Mouse (Mus musculus): ENCODE measurements around the gene C2cd3. TPM values are rescaled to one million over a fixed set of nuclear protein-coding genes. Genes with fewer than 3 reads are reported as not detected.

C2cd3 gene
- polyA plus RNA-seq, 1 experiment from 2014 or later = 4.5 TPM

DNA sequence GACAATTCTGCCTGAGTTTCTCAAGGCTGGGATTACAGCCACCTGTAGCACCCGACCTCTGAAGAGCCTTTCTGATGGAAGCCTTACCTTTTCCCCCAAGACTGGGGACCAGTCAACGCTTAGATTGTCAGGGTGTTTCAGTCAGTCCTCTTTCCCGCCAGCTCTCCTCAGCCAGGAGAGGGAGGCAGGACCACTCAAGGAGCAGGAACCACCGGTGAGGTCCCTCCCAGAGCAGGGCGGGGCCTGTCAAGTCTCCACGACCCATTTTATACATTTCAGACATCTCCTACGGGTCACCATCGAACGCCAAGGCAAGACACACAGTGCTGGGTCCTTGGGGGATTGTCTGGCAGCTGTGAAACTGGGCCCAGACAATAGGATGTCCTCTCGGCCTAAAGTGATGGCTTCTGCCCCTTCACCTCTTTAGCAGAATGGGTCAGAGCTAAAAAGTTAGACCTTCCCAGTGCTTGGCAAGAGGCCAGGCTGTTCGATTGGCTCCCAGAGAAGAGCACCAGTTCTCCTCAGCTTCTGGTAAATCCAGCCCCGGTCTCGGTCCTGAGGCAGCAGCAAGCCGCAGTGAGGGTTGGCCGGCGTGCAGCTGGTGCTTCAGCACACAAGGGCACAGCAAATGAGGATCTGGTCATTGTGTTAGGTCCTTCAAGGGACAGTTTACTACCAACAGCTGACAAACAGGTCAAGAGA, 128.4 kb downstream of the C2cd3 start:
- no peak for ATAC-seq
- Histone ChIP-seq H3K4me3 (ENCODE audit: low read depth, low read length) (no peak overlapping the region), H3K4me1 (replicated peaks; ENCODE audit: control insufficient read depth, insufficient read depth, low read length) (no peaks in the 10 kb centered on the region; the same call in 1 of the 2 replicates), H3K36me3 (ENCODE audit: control insufficient read depth, insufficient read depth) (peaks cover 38% of the 10 kb centered on the region), H3K9ac (ENCODE audit: low read depth, low read length) (no peak overlapping the region), H3K27me3 (replicated peaks; ENCODE audit: control insufficient read depth, insufficient read depth, low read length) (no peaks in the 10 kb centered on the region), H3K4me2 (replicated peaks; ENCODE audit: low read depth) (no peak overlapping the region), H3K27ac (ENCODE audit: low read depth, low read length) (no peak overlapping the region), H3K9me3 (ENCODE audit: control insufficient read depth) (no peaks in the 10 kb centered on the region)
- WGBS = 63% methylated on average over 16 of the region's 16 CpGs
- no peak for TF ChIP-seq CTCF (IDR thresholded peaks at IDR 0.05; ENCODE audit: low read depth)

DNA sequence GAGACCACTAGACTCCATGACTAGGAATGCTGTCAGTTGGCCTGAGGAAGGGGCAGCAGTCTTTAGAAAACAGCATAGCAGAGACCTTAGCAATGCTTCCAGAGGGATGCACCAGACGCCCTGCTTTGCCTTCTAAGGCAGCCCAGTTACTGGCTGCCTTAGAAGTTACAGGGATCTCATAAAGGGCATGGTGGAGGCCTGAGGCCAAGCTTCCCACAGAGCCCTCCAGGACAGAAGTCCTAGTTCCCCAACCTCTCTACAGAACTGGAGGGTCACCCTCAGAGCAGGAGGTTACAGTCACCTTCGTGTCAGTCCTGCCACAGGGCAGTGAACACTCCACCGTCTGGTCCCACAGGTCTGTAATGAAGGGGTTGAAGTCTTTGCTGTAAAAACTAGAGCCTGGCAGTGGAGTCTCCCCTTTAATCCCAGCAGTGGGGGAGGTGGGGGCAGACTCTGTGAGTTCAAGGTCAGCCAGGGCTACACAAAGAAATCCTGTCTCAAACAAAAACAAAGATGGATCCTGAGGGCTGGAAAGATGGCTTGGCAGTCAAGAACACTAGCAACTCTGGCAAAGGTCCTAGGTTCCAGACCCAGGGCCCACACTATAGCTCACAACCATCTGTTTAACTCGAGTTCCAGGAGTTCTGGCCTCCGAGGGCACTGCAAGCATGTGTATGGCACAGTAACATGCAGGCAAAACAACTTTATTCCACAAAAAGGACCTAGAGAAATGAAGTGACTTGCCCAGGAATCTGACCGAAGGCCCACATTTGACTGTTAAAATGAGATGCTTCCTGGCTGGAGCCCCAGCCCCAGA, 129.2 kb downstream of the C2cd3 start:
- Histone ChIP-seq H3K9me3 (ENCODE audit: control insufficient read depth) (no peaks in the 10 kb centered on the region), H3K4me1 (replicated peaks; ENCODE audit: control insufficient read depth, insufficient read depth, low read length) (no peaks in the 10 kb centered on the region; the same call in 1 of the 2 replicates), H3K27ac (ENCODE audit: low read depth, low read length) (no peak overlapping the region), H3K36me3 (ENCODE audit: control insufficient read depth, insufficient read depth) (peaks cover 38% of the 10 kb centered on the region), H3K27me3 (replicated peaks; ENCODE audit: control insufficient read depth, insufficient read depth, low read length) (no peaks in the 10 kb centered on the region), H3K4me2 (replicated peaks; ENCODE audit: low read depth) (no peak overlapping the region), H3K4me3 (ENCODE audit: low read depth, low read length) (no peak overlapping the region), H3K9ac (ENCODE audit: low read depth, low read length) (no peak overlapping the region)
- 64% methylated on average over 6 of the region's 6 CpGs for WGBS
- ATAC-seq = no peak
- no peak for TF ChIP-seq CTCF (IDR thresholded peaks at IDR 0.05; ENCODE audit: low read depth)

DNA sequence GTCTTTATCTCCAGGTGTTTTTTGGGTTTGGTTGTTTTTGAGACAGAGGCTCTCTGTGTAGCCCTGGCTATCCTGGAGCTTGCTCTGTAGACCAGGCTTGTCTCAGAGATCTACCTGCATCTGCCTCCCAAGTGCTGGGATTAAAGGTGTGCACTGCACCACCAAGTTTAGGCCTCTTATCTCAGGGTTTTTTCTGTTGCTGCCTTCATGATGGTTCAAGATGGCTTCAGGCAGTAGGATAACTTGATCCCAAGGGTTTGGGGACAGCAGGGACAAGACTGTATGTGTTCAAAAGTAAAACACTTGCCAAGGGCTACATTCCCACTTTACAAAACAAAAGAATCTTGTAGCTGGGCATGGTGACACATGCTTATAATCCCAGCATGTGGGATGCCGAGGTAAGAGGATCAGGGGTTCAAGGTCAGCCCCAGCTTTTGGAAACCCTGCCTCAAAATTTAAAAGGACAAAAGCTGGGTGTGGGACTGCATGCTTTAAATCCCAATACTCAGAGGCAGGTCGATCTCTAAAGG, 129.9 kb downstream of the C2cd3 start:
- H3K4me1 ChIP-seq (replicated peaks; ENCODE audit: control insufficient read depth, insufficient read depth, low read length) = no peaks in the 10 kb centered on the region; the same call in 1 of the 2 replicates
- no peak for TF ChIP-seq CTCF (IDR thresholded peaks at IDR 0.05; ENCODE audit: low read depth)
- no peaks in the 10 kb centered on the region for H3K9me3 ChIP-seq (ENCODE audit: control insufficient read depth)
- H3K36me3 ChIP-seq (ENCODE audit: control insufficient read depth, insufficient read depth) = peaks cover 32% of the 10 kb centered on the region
- H3K27ac ChIP-seq (ENCODE audit: low read depth, low read length) = no peak overlapping the region
- no peak overlapping the region for H3K4me3 ChIP-seq (ENCODE audit: low read depth, low read length)
- no peak overlapping the region for H3K4me2 ChIP-seq (replicated peaks; ENCODE audit: low read depth)
- H3K9ac ChIP-seq (ENCODE audit: low read depth, low read length) = no peak overlapping the region
- no peaks in the 10 kb centered on the region for H3K27me3 ChIP-seq (replicated peaks; ENCODE audit: control insufficient read depth, insufficient read depth, low read length)
- no peak for ATAC-seq
- WGBS = 36% methylated on average over 2 of the region's 2 CpGs

GRCm38 (mm10) chr7:100502374-100502922, 130.4 kb downstream of the C2cd3 start:
- Histone ChIP-seq H3K27ac (ENCODE audit: low read depth, low read length) (no peak overlapping the region), H3K36me3 (ENCODE audit: control insufficient read depth, insufficient read depth) (peaks cover 27% of the 10 kb centered on the region), H3K4me3 (ENCODE audit: low read depth, low read length) (no peak overlapping the region), H3K4me2 (replicated peaks; ENCODE audit: low read depth) (no peak overlapping the region), H3K9ac (ENCODE audit: low read depth, low read length) (no peak overlapping the region), H3K4me1 (replicated peaks; ENCODE audit: control insufficient read depth, insufficient read depth, low read length) (no peaks in the 10 kb centered on the region; the same call in 1 of the 2 replicates), H3K27me3 (replicated peaks; ENCODE audit: control insufficient read depth, insufficient read depth, low read length) (no peaks in the 10 kb centered on the region), H3K9me3 (ENCODE audit: control insufficient read depth) (no peaks in the 10 kb centered on the region)
- no peak for ATAC-seq
- no peak for TF ChIP-seq CTCF (IDR thresholded peaks at IDR 0.05; ENCODE audit: low read depth)
- WGBS = 56% methylated on average over 7 of the region's 7 CpGs

GRCm38 (mm10) chr7:100503076-100503475, 131.0 kb downstream of the C2cd3 start:
- Histone ChIP-seq H3K4me3 (ENCODE audit: low read depth, low read length) (no peak overlapping the region), H3K9me3 (ENCODE audit: control insufficient read depth) (no peaks in the 10 kb centered on the region), H3K9ac (ENCODE audit: low read depth, low read length) (no peak overlapping the region), H3K4me1 (replicated peaks; ENCODE audit: control insufficient read depth, insufficient read depth, low read length) (no peaks in the 10 kb centered on the region; the same call in 1 of the 2 replicates), H3K27me3 (replicated peaks; ENCODE audit: control insufficient read depth, insufficient read depth, low read length) (no peaks in the 10 kb centered on the region), H3K36me3 (ENCODE audit: control insufficient read depth, insufficient read depth) (peaks cover 21% of the 10 kb centered on the region), H3K4me2 (replicated peaks; ENCODE audit: low read depth) (no peak overlapping the region), H3K27ac (ENCODE audit: low read depth, low read length) (no peak overlapping the region)
- no peak for TF ChIP-seq CTCF (IDR thresholded peaks at IDR 0.05; ENCODE audit: low read depth)
- ATAC-seq = no peak
- 71% methylated on average over 5 of the region's 5 CpGs for WGBS
